In genomic region chr19:12596290-12597072, GRCm38 (mm10) we compare ENCODE assay signal across 9 mouse cellular contexts. TPM values are rescaled to one million over a fixed set of nuclear protein-coding genes. Genes with fewer than 3 reads are reported as not detected.
DNase-seq lines count a peak whose midpoint lies in the region; ATAC-seq and TF ChIP-seq lines count a peak whose summit lies in the region.
"Had no signal": no experiment of that assay in that cellular context is flagged by ENCODE, and none has a peak within 500 bp of the region (broad histone marks: within the 10 kb centered on the region; RNA-seq: fewer than 3 reads in every experiment).

No protein-coding gene starts in this region.

- TF ChIP-seq POLR2A in kidney, adult 2 months (IDR thresholded peaks at IDR 0.05; ENCODE audit: low read depth, low read length): peak; percentile 46

- no peaks in the 10 kb centered on the region for H3K9me3 ChIP-seq in intestine, embryonic 15.5 days
- H3K9me3 ChIP-seq in midbrain, embryonic 11.5 days (ENCODE audit: control insufficient read depth, low read length): no peaks in the 10 kb centered on the region

- TF ChIP-seq CTCF in kidney, adult 2 months (conservative IDR thresholded peaks at IDR 0.05; ENCODE audit: insufficient read depth, insufficient read length, low read depth, low read length): no peak

- H3K4me1 ChIP-seq in kidney, adult 2 months (ENCODE audit: control insufficient read depth, insufficient read depth, low read length): peaks cover 2% of the 10 kb centered on the region; the same call in 1 of the 2 replicates
- 0 out of 2 replicates have a peak, but pooled peaks cover 6% of the 10 kb centered on the region for H3K4me1 ChIP-seq in intestine, embryonic 15.5 days (replicated peaks)
- H3K4me1 ChIP-seq in midbrain, embryonic 11.5 days (ENCODE audit: control insufficient read depth, insufficient read depth, low read length): no peaks in the 10 kb centered on the region

- peak; percentile 63 for ATAC-seq in intestine, embryonic 15.5 days
- peak; percentile 67 for ATAC-seq in midbrain, embryonic 11.5 days (ENCODE audit: low FRiP score)

- 13% methylated on average over 23 of the region's 23 CpGs for WGBS in kidney, adult 2 months
- WGBS in intestine, embryonic 15.5 days: 14% methylated on average over 23 of the region's 23 CpGs
- 18% methylated on average over 23 of the region's 23 CpGs for WGBS in midbrain, embryonic 11.5 days

- H3K9ac ChIP-seq in intestine, embryonic 15.5 days: peak overlapping the region; percentile 72
- H3K9ac ChIP-seq in midbrain, embryonic 11.5 days (ENCODE audit: low read length): peak overlapping the region; percentile 62

- no peaks in the 10 kb centered on the region for H3K36me3 ChIP-seq in kidney, adult 2 months (ENCODE audit: control insufficient read depth, insufficient read depth, low read length)
- H3K36me3 ChIP-seq in intestine, embryonic 15.5 days: no peaks in the 10 kb centered on the region
- no peaks in the 10 kb centered on the region for H3K36me3 ChIP-seq in midbrain, embryonic 11.5 days (ENCODE audit: control insufficient read depth, insufficient read depth, low read length)

- peak; percentile 46 for DNase-seq in kidney, adult 2 months
- DNase-seq in kidney, postnatal 4 days: no peak
- peak; percentile 8 for DNase-seq in MN1 (ENCODE audit: low spot score)
- DNase-seq in embryo, embryonic 9.5 days (ENCODE audit: extremely low spot score): peak; percentile 58
- DNase-seq in midbrain, embryonic 11.5 days (ENCODE audit: low spot score, missing footprints): peak; percentile 82
- no peak for DNase-seq in adrenal gland, postnatal 25 days
- DNase-seq in adrenal gland, postnatal 14 days: no peak

- peak overlapping the region; percentile 79 for H3K27ac ChIP-seq in kidney, adult 2 months (ENCODE audit: insufficient read depth, low read depth, low read length)
- H3K27ac ChIP-seq in intestine, embryonic 15.5 days: peak overlapping the region; percentile 86
- H3K27ac ChIP-seq in midbrain, embryonic 11.5 days (ENCODE audit: low read depth, low read length): no peak overlapping the region

- peak overlapping the region; percentile 95 for H3K4me2 ChIP-seq in intestine, embryonic 15.5 days (replicated peaks)
- peak overlapping the region; percentile 98 for H3K4me2 ChIP-seq in midbrain, embryonic 11.5 days

- peak overlapping the region; percentile 81 for H3K4me3 ChIP-seq in kidney, adult 2 months (ENCODE audit: insufficient read depth, low read depth, low read length)
- H3K4me3 ChIP-seq in intestine, embryonic 15.5 days (replicated peaks): peak overlapping the region; percentile 68
- H3K4me3 ChIP-seq in midbrain, embryonic 11.5 days (ENCODE audit: low read depth, low read length): peak overlapping the region; percentile 62

- no peaks in the 10 kb centered on the region for H3K27me3 ChIP-seq in kidney, adult 2 months (replicated peaks; ENCODE audit: control insufficient read depth, insufficient read depth, low read length)
- no peaks in the 10 kb centered on the region for H3K27me3 ChIP-seq in intestine, embryonic 15.5 days (replicated peaks)
- H3K27me3 ChIP-seq in midbrain, embryonic 11.5 days (ENCODE audit: control insufficient read depth, insufficient read depth, low read length): no peaks in the 10 kb centered on the region; the same call in 1 of the 2 replicates

RNA-seq across cellular contexts. Expression of gene Gm4952, which starts 3.3 kb away (rescaled TPM):
- polyA plus RNA-seq in kidney, adult 2 months (2012; rRNA removed): 2.0 and 2.5 TPM in 2 replicates
- 0.06 and 0.24 TPM in 2 replicates for polyA plus RNA-seq in intestine, embryonic 15.5 days (2015; fragmentation: Nextera tagmentation; extraction: Ambion mirVana)
- not detected in 2 replicates for polyA plus RNA-seq in midbrain, embryonic 11.5 days (2014; fragmentation: Nextera tagmentation; extraction: Ambion mirVana)
- 1.3 TPM in 1 of 2 replicates, not detected in the other for total RNA-seq in adrenal gland, postnatal 25 days (2021)
- 0.75 and 19.1 TPM in 2 replicates for total RNA-seq in adrenal gland, postnatal 14 days (2021)
- total RNA-seq: left cerebral cortex, adult 18-20 months had no signal

RNA-seq across cellular contexts. Expression of gene Glyat, which starts 36.6 kb away (rescaled TPM):
- 138 and 191 TPM in 2 replicates for polyA plus RNA-seq in kidney, adult 2 months (2012; rRNA removed)
- 0.16 and 0.32 TPM in 2 replicates for polyA plus RNA-seq in intestine, embryonic 15.5 days (2015; fragmentation: Nextera tagmentation; extraction: Ambion mirVana)
- not detected in 2 replicates for polyA plus RNA-seq in midbrain, embryonic 11.5 days (2014; fragmentation: Nextera tagmentation; extraction: Ambion mirVana)
- total RNA-seq in adrenal gland, postnatal 25 days (2021): not detected in 2 replicates
- total RNA-seq in adrenal gland, postnatal 14 days (2021): 0.34 and 8.6 TPM in 2 replicates
- total RNA-seq: left cerebral cortex, adult 18-20 months had no signal

RNA-seq across cellular contexts. Expression of gene Fam111a, which starts 50.9 kb away (rescaled TPM):
- polyA plus RNA-seq in kidney, adult 2 months (2012; rRNA removed): 0.45 and 1.4 TPM in 2 replicates
- 18.4 and 20.0 TPM in 2 replicates for polyA plus RNA-seq in intestine, embryonic 15.5 days (2015; fragmentation: Nextera tagmentation; extraction: Ambion mirVana)
- 27.4 and 31.1 TPM in 2 replicates for polyA plus RNA-seq in midbrain, embryonic 11.5 days (2014; fragmentation: Nextera tagmentation; extraction: Ambion mirVana)
- 6.3 and 6.7 TPM in 2 replicates for total RNA-seq in adrenal gland, postnatal 25 days (2021)
- 10.4 and 12.1 TPM in 2 replicates for total RNA-seq in adrenal gland, postnatal 14 days (2021)

Comparison
In these comparisons a context has a peak if more than half of its experiments do, and no peak if none do; other contexts are left out.
1. DNase-seq: peak in kidney, adult 2 months (single experiment), MN1 (single experiment), embryo, embryonic 9.5 days (single experiment) and midbrain, embryonic 11.5 days (single experiment); none in kidney, postnatal 4 days (0 of 2), adrenal gland, postnatal 25 days (single experiment) and adrenal gland, postnatal 14 days (single experiment).
2. RNA of gene Glyat, which starts 36.6 kb away (polyA plus RNA-seq): 138 to 191 TPM in kidney, adult 2 months; 0.16 to 0.32 TPM in intestine, embryonic 15.5 days and not detected in midbrain, embryonic 11.5 days; every median in the first group is over 100 times any median in the second.
3. Peak in every context shown above with its lines, with median percentiles within 50 percentile points of each other: H3K4me3 ChIP-seq.